Mouse (Mus musculus): ENCODE data around the gene Cfap73.

GRCm38 (mm10) chr5:120649938-120650337 lies 15.9 kb upstream of the Cfap73 start:
- TF ChIP-seq CTCF (IDR thresholded peaks at IDR 0.05; ENCODE audit: borderline replicate concordance, insufficient read depth, low read depth, low read length) = no peak
- TF ChIP-seq POLR2A (IDR thresholded peaks at IDR 0.05; ENCODE audit: borderline replicate concordance, insufficient read depth, low read length) = no peak

All from cerebellum, adult 2 months (tissue).